Mouse (Mus musculus): ENCODE data around the gene Zmat3.

The Zmat3 gene

DNA sequence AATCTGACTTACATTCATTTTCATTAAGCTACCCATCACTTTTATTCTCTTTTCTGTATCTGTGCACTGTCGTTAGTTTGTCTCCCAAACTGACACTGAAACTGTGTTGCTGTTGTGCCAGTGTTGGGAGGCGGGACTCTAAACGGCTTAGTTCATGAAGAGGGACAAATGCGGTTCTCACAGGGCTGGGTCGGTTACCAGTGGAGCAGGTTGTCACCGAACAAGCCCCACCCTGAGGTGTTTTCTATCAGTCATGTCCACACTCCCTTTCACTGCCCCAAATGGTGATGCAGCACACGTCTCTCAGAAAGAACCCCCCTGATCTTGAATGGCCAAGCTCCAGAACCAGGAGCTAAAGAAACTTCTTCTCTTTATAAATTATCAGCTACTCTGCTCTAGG is 6.1 kb upstream of the Zmat3 start:
- no peak for DNase-seq (ENCODE audit: low spot score in 2 of 2)

- DNase-seq (ENCODE audit: low spot score in 2 of 2) = no peak
Measured at GRCm38 (mm10) chr3:32367516-32367915, 1.7 kb upstream of the Zmat3 start.

GRCm38 (mm10) chr3:32366246-32366734 is 476 bp upstream of the Zmat3 start:
- DNase-seq (ENCODE audit: low spot score in 2 of 2) = no peak

DNA sequence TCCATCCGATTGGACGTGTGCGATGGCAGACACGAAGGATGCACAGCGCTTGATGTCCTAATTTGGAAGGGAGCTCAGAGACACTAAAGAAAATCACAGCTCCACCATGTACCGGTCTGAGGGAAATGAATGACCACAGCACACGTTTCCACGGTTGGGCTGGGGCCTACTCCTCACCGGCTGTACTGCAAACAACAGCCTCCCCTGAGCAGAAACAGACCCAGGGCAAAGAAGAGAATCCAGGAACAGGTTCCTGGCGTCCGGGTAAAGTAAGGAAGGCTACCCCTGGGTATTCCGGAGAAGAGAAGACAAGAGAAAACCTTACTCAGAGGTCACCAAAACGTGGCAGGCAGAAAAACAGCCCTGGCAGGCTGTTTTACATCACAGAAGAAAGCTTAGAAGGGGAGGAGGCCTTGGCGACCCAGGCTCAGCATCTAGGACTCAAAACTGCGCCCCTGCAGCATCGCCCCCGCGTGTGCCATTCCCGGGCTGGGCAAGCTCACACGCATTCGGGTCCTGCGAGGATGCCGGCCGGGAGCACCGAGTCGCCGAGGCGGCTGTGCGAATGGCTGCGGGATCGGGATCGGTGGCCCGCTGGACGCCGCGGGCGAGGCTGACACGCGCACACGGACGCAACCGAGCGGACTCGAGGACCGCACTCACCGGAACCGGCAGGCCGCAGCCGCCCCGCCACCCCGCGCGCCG is 821 bp downstream of the Zmat3 start:
- no peak for DNase-seq (ENCODE audit: low spot score in 2 of 2)

DNA sequence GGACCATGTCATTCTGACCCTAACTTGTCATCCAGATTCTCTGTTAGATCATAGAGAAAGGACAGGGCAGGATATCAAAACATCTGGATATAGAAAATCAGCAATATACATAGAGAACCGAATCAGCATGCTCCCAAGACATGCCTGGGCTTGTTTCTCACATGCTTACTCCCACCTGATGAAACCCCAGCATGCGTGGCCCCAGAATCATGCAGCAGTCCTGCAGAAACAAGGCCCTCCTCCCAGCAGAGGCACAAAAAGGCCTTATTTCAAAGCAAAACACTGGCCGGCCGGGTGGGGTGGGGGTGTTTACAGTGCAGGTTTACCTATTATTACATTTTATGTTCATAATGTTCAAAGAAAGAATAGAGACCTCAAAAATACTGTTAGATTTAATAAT is 1.6 kb downstream of the Zmat3 start:
- no peak for DNase-seq (ENCODE audit: low spot score in 2 of 2)

DNA sequence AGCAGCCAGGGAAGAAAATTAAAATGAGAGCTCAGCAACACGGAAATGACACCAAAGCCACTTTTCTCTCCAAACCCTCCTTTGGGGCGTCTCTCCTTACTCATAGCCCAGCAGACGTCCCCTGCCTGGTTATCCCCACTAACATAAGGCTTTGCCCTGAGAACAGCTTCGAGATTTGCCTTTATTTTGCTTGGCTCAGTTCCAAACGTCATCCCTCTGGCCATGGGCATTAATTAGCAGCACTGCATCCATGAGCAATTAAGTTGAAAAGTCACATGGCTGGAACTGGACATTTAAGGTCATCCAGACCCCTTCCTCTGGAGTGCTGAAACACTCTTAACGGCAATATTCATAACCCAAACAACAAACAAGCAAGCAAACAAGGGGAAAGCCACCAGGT is 4.6 kb downstream of the Zmat3 start:
- no peak for DNase-seq (ENCODE audit: low spot score in 2 of 2)

DNA sequence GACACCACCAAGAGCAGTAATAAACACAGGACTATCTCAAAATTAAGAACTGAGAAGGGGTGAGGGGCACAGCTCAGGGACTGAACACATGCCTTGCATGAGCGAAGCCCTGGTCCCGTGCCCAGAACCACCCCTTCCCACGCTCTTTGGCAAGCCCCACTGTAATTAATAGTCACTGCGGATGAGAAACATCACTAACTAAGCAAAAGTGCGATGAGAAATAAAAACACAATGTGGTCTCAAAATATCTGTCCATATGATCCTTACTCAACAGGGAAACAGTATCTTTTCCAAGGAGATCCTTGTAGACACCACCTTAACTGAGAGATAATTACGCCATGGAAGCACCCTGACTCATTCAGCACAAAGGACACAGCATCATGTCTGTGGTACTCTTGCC is 17.9 kb downstream of the Zmat3 start:
- DNase-seq (ENCODE audit: low spot score in 2 of 2) = no peak

GRCm38 (mm10) chr3:32345249-32345648 is 20.6 kb downstream of the Zmat3 start:
- no peak for DNase-seq (ENCODE audit: low spot score in 2 of 2)

DNA sequence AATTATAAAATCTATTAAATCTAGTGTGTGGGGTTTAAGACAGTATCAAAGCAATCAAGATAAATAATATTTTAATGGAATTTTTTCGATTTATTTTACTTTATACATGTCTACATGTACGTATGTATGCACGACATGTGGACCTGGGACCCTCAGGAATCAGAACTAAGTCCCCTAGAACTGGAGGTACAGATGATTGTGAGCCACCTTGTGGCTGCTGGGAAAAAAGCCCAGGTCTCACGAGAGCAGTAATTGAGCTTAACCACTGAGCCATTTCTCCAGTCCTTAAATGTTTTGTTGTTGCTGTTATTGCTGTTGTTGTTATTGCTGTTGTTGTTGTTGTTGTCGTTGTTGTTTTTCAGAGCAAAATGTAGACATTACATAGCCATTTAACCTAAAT is 21.0 kb downstream of the Zmat3 start:
- no peak for DNase-seq (ENCODE audit: low spot score in 2 of 2)

- DNase-seq (ENCODE audit: low spot score in 2 of 2) = no peak
Measured at GRCm38 (mm10) chr3:32343371-32343770, 22.4 kb downstream of the Zmat3 start.

- DNase-seq (ENCODE audit: low spot score in 2 of 2) = no peak
Measured at GRCm38 (mm10) chr3:32341434-32341833, 24.4 kb downstream of the Zmat3 start.

DNA sequence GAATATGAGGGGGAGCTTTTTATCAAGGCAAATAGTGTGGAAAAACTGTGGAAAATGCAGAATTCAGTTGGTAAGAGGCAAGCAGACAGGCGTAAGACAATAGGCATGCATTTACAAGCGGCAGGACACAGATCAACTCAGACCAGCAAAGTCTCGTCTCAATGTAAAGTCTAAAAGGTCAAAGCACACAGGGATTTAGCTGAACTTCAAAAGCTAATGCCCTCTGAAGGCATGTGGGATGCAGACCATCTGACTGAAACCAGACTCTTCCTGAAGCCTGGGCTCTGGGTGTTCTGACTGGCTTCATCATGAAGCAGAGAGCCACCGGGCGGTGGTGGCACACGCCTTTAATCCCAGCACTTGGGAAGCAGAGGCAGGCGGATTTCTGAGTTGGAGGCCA is 27.6 kb downstream of the Zmat3 start:
- DNase-seq (ENCODE audit: low spot score in 2 of 2) = no peak

DNA sequence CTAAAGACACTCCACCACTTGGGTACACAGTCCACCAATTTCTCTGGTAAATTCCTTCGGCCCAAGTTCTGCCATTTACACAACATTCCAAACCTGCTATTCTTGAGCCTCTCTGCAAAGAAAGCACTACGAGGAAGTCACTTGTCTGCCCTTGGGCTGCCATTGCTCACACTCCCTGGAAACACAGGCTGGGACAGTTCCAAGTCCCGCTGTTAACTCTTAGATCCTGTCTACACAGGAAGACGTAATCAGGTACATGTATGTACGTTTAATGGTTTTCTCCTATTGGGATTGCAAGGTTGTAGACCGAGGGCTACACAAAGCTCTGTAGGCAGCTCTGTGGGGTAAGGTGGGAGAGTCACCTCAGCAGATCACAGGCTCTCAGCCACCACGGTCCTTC is 28.0 kb downstream of the Zmat3 start:
- DNase-seq (ENCODE audit: low spot score in 2 of 2) = no peak

- DNase-seq (ENCODE audit: low spot score in 2 of 2) = no peak
Measured at GRCm38 (mm10) chr3:32334901-32335300, 30.9 kb downstream of the Zmat3 start.

- peak; percentile 36 to 81 for DNase-seq (ENCODE audit: low spot score in 2 of 2)
Measured at GRCm38 (mm10) chr3:32333456-32334086, 32.2 kb downstream of the Zmat3 start.

- DNase-seq (ENCODE audit: low spot score in 2 of 2) = no peak
Measured at GRCm38 (mm10) chr3:32317901-32318416, 47.9 kb downstream of the Zmat3 start.

- no peak for DNase-seq (ENCODE audit: low spot score in 2 of 2)
Measured at GRCm38 (mm10) chr3:32317165-32317900, 48.5 kb downstream of the Zmat3 start.

DNA sequence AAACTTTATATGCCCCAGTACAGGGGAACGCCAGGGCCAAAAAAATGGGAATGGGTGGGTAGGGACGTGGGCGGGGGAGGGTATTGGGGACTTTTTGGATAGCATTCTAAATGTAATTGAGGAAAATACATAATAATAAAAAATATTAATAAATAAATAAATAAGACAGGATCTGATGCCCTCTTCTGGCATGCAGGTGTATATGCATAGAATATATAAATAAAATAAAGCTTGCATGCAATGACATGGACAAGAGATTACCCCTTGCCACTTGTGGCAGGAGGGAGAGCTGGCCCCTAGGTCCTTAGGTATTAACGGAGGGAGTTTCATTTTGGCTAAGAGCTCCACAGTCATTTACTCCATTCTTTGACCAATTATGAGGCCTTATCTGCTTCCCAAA is 51.1 kb downstream of the Zmat3 start:
- DNase-seq (ENCODE audit: low spot score in 2 of 2) = no peak

DNA sequence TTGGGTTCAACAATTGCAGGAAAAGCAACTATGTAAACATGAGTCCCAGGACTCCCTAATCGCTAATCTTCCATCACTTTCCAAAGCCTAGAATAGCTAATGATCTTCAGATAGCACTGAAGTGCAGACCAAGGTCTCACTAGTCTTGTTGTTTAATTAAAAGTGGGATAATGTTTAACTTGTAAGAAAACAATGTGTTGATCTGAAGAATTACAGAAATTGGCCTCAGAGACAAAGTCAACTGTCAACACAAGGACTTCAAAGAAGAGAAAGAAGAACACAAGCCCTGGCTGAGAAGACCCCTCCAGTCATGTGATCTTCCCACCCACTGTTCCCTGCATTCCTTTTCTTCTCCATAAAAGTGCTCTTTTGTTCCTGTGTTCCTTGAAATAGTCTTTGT is 61.6 kb downstream of the Zmat3 start:
- no peak for DNase-seq (ENCODE audit: low spot score in 2 of 2)

GRCm38 (mm10) chr3:32292001-32292400 is 73.8 kb downstream of the Zmat3 start:
- DNase-seq (ENCODE audit: low spot score in 2 of 2) = no peak

All from urinary bladder, postnatal 4 days (tissue).